Mouse (Mus musculus): ENCODE data around the gene Zfp580.

DNA sequence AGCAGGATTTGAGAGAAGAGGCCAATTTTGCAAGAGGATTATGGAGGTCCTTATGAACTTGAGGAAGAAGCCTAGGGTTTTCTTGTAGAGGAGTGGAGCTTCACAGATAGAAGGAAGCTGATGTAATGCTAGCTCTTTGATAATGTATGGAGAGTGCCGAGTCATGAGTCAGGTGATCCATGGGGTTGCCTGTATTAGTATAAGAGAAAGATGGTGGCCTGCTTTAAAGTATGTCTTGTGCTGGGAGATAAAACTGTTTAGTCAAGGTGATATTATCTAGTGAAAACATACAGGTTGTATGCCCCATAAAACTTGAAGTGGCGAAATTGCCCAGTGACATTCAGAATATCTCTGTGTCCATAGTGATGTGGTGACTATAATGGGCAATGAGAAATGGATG is 25.6 kb downstream of the Zfp580 start:
- TF ChIP-seq CTCF (conservative IDR thresholded peaks at IDR 0.05; ENCODE audit: low read length) (no peak), NANOG (IDR thresholded peaks at IDR 0.05; ENCODE audit: borderline replicate concordance, low read length) (no peak), POU5F1 (IDR thresholded peaks at IDR 0.05; ENCODE audit: borderline replicate concordance, low read length) (no peak)

Measured in E14TG2a.4 (cell line).